Mouse (Mus musculus) stomach, postnatal 0 days (tissue): ENCODE results near the gene Otx1.

Experiments used
- CTCF ChIP-seq: IDR thresholded peaks from 2 replicates; pipeline ENCODE4 v1.5.1; 2016; ENCODE audit warnings: antibody characterized with exemption, low read depth, mild to moderate bottlenecking, moderate library complexity
- EP300 ChIP-seq: optimal IDR thresholded peaks from 2 replicates; pipeline ENCODE3; 2016; ENCODE audit warnings: antibody characterized with exemption

GRCm38 (mm10) chr11:21994377-21995370 is 8.0 kb downstream of the Otx1 start:
- TF ChIP-seq CTCF (no peak), EP300 (no peak)
